Mouse (Mus musculus) spleen, postnatal 36 days (tissue): ENCODE data around the gene Chmp5.
"Not testable (repeated sequence)": the region's sequence is repeated elsewhere in the genome, so short reads cannot be mapped to it uniquely, and the experiment has no call there.

Source experiments
- DNase-seq, 2 experiments: peaks; one replicate each; pipeline ENCODE4 v3.0.0; 2022; ENCODE audit warnings: low spot score in 2 of 2, mixed read lengths in 1 of 2

Gene Chmp5

GRCm38 (mm10) chr4:40948160-40948708, at the start of gene Chmp5, which contains the start of gene Bag1:
TSS of gene Chmp5 (plus strand) at chr4:40948407.
TSS of gene Bag1 (minus strand) at chr4:40948294.
- DNase-seq: peak; percentile 96 to 97

- no peak for DNase-seq
Measured at GRCm38 (mm10) chr4:40898476-40899044, 49.6 kb upstream of the Chmp5 start.

GRCm38 (mm10) chr4:40899264-40899663, 48.9 kb upstream of the Chmp5 start:
- DNase-seq: no peak

- no peak for DNase-seq
Measured at GRCm38 (mm10) chr4:40900071-40900470, 48.1 kb upstream of the Chmp5 start.

- no peak for DNase-seq
Measured at GRCm38 (mm10) chr4:40900612-40901011, 47.6 kb upstream of the Chmp5 start.

- peak in 1 of 2 experiments; percentile 13 for DNase-seq
Measured at GRCm38 (mm10) chr4:40906298-40906697, 41.9 kb upstream of the Chmp5 start.

- DNase-seq: no peak
Measured at GRCm38 (mm10) chr4:40908261-40908969, 39.8 kb upstream of the Chmp5 start.

- DNase-seq: no peak
Measured at GRCm38 (mm10) chr4:40914287-40914867, 33.8 kb upstream of the Chmp5 start.

GRCm38 (mm10) chr4:40915947-40916346, 32.3 kb upstream of the Chmp5 start:
- DNase-seq: no peak

GRCm38 (mm10) chr4:40916592-40917155, 31.5 kb upstream of the Chmp5 start:
- no peak for DNase-seq

- peak in 1 of 2 experiments; percentile 4 for DNase-seq
Measured at GRCm38 (mm10) chr4:40919785-40920184, 28.4 kb upstream of the Chmp5 start, which contains the start of gene Spink4. TSS of gene Spink4 (plus strand) at chr4:40920052.

- no peak for DNase-seq
Measured at GRCm38 (mm10) chr4:40920576-40920975, 27.6 kb upstream of the Chmp5 start.

- DNase-seq: no peak
Measured at GRCm38 (mm10) chr4:40921288-40921687, 26.9 kb upstream of the Chmp5 start.

- no peak for DNase-seq
Measured at GRCm38 (mm10) chr4:40923087-40923651, 25.0 kb upstream of the Chmp5 start.

- DNase-seq: no peak
Measured at GRCm38 (mm10) chr4:40925568-40925967, 22.6 kb upstream of the Chmp5 start.

GRCm38 (mm10) chr4:40929046-40929445, 19.2 kb upstream of the Chmp5 start:
- no peak for DNase-seq

- DNase-seq: no peak
Measured at GRCm38 (mm10) chr4:40933694-40934093, 14.5 kb upstream of the Chmp5 start.

- DNase-seq: not testable (repeated sequence)
Measured at GRCm38 (mm10) chr4:40934369-40934768, 13.8 kb upstream of the Chmp5 start.

- DNase-seq: peak in 1 of 2 experiments; percentile 8
Measured at GRCm38 (mm10) chr4:40936175-40936839, 11.9 kb upstream of the Chmp5 start.

GRCm38 (mm10) chr4:40938793-40939192, 9.4 kb upstream of the Chmp5 start:
- no peak for DNase-seq

- no peak for DNase-seq
Measured at GRCm38 (mm10) chr4:40943651-40944050, 4.6 kb upstream of the Chmp5 start.
